Comparison of ENCODE assay signal across 15 mouse cellular contexts in the genomic region with DNA sequence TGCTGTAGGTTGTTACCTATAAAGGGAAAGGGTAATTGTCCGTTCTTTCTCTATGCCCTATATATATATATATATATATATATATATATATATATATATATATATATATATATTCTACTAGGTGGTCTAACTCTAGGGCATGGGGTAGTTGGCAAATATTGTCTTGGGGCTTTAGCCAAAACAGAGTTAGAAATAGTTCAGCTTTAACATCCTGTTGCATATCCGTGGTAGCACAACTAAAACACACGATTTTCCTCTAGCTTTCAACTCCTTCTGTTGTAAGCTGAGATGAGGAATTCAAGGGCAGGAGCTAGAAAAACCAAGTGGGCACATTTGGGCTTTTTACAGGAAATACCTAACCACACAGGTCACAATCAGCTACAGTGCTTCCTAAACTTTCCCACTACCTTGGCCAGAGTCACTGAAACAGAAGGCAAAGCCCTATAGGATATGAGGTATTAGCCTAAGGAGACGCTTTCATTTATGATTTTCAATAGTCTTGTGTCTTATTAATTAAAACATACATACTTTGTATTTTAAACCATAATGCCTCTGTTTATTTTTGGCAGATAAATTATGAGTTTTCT.
"Had no signal": no experiment of that assay in that cellular context is flagged by ENCODE, and none has a peak within 500 bp of the region (broad histone marks: within the 10 kb centered on the region; RNA-seq: fewer than 3 reads in every experiment).

No protein-coding gene starts in this region.

- H3K4me1 ChIP-seq: megakaryocyte, embryonic 14.5 days; stomach, embryonic 15.5 days had no signal

- H3K4me3 ChIP-seq: megakaryocyte, embryonic 14.5 days; midbrain, embryonic 13.5 days; midbrain, embryonic 15.5 days; neural tube, embryonic 12.5 days; stomach, embryonic 15.5 days had no signal

- H3K36me3 ChIP-seq: midbrain, embryonic 13.5 days; midbrain, embryonic 15.5 days; neural tube, embryonic 12.5 days; stomach, embryonic 15.5 days had no signal

- ATAC-seq: liver, postnatal 0 days; midbrain, embryonic 13.5 days; midbrain, embryonic 15.5 days had no signal

- H3K4me2 ChIP-seq: midbrain, embryonic 11.5 days; midbrain, embryonic 13.5 days; midbrain, embryonic 15.5 days; neural tube, embryonic 12.5 days; stomach, embryonic 15.5 days had no signal

- H3K9me3 ChIP-seq: megakaryocyte, embryonic 14.5 days; midbrain, embryonic 13.5 days; midbrain, embryonic 15.5 days; neural tube, embryonic 12.5 days; stomach, embryonic 15.5 days had no signal

- DNase-seq: liver, postnatal 0 days; lung, adult 2 months; lung, postnatal 10 days; right cerebral cortex, postnatal 14 days; thymus, adult 2 months; thymus, postnatal 25 days; thymus, postnatal 4 days had no signal

- H3K9ac ChIP-seq: liver, postnatal 0 days; midbrain, embryonic 13.5 days; midbrain, embryonic 15.5 days; neural tube, embryonic 12.5 days; stomach, embryonic 15.5 days had no signal

- H3K27ac ChIP-seq: macrophage; midbrain, embryonic 13.5 days; midbrain, embryonic 15.5 days; neural tube, embryonic 12.5 days; stomach, embryonic 15.5 days; stomach, postnatal 0 days had no signal

- H3K27me3 ChIP-seq: megakaryocyte, embryonic 14.5 days; midbrain, embryonic 13.5 days; midbrain, embryonic 15.5 days; neural tube, embryonic 12.5 days; stomach, embryonic 15.5 days had no signal
